Mouse (Mus musculus) adrenal gland, adult 2 months (tissue): ENCODE data around the gene Akr1c19. TPM values are rescaled to one million over a fixed set of nuclear protein-coding genes. Genes with fewer than 3 reads are reported as not detected.
A peak's percentile ranks its signal among the peaks of the same experiment; 100 is the strongest.
"Not testable (repeated sequence)": the region's sequence is repeated elsewhere in the genome, so short reads cannot be mapped to it uniquely, and the experiment has no call there.

Experiments used
- DNase-seq: peaks from one replicate; pipeline ENCODE4 v3.0.0; 2021
- long read RNA-seq: library from polyadenylated mRNA; stranded (forward); transcript quantifications from one replicate; pipeline ENCODE4 v2.0.0, GENCODE M21; 2021
- polyA plus RNA-seq: library from polyadenylated mRNA; depleted of rRNA; stranded (reverse); fragments of >200 nt; gene quantifications from 2 replicates; pipeline ENCODE4 v1.2.3, GENCODE M21; 2012; rRNA removed
- total RNA-seq, 2 experiments: library from RNA; stranded (reverse); gene quantifications; 2 replicates each; pipeline ENCODE4 v1.2.3; 2021

Gene Akr1c19
- total RNA-seq (under 1 TPM; 0.69 TPM), polyA plus RNA-seq (not detected in 2 replicates)
- long read RNA-seq, result 0 reads

DNA sequence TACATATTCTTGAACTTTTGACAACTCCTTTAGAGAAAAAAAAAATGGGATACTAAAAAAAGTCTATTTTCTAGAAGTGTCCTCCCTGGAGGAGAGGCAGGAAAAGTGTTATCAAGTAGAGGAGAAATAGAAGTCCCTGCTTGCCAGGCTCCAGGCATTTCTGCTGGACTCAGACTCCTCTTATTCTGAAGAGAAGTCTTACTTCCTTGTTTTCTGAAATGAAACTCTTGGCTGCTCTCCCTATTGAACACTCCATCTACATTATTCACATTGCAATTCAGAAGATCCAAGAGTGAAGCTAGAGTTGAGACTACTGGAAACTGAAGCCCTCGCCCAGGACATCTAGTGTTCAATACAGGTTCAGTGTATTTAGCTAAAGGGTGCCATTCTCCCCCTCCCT is at the start of gene Akr1c19:
Akr1c19 (plus strand) TSS at position 260 of the 400 bp plus-strand sequence.
- DNase-seq, result no peak

DNA sequence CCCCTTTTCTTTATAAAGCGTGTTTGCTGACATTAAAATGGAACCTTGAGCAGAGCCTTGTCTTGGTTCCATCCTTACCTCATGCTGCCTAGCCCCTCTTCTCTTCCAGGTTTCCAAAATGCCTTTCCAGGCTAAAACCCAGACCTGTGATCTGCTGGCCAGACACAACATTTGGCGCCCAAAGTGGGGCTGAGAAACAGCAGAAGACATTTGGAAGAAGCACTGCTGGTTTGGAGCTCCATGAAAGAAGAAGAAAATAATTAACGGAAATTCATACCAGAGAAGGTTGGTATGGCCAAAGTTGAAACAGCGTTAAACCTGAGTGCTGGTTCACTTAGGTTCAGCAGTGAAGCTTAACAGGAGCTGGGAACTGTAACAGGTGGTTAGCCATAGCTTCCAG is 47.2 kb upstream of the Akr1c19 start:
- not testable (repeated sequence) for DNase-seq

DNA sequence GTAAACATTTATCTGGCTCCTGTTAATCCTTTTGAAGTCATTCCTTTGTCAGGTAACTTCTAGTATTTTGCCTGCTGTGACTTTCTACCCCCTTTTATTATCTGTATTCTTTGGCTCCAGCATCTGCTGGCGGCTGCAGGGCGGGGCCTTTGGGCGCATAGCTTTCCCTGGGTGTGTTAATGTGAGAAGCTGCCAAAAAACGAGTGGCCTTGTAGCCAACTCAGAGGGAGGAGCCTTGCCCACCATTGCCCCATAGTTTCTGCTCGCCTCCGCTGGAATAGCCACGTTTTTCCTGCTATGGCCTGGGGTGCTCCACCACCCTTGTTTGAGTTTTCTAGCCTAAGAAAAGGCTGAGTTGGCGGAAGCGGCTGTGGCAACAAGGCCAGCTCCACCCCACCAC is 45.4 kb upstream of the Akr1c19 start:
- no peak for DNase-seq

DNA sequence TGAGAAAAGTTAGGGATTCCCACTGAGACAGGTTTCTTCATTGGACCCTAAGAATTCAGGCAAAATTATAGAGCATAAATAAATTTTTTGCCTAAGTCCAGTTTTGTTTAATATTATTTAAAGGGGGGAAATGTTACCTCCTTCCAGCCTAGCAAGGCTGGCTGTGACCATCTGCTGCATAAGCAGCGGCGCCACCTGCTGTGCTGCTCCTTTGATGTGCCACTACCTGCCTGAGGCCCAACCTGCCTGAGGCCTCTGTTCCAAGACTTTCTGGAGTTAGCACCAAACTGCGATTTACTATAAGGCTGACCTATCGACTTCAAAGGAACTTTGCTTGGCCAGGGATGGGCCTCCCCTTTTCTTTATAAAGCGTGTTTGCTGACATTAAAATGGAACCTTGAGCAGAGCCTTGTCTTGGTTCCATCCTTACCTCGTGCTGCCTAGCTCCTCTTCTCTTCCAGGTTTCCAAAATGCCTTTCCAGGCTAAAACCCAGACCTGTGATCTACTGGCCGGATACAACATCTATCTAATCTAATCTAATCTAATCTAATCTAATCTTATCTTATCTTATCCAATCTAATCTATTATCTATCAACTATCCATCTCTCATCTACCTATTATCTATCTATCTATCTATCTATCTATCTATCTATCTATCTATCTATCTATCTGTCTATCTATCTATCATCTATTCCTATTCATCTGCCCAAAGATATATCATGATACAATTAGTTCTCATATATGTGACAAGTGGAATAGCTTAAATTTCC is 41.7 kb upstream of the Akr1c19 start:
- not testable (repeated sequence) for DNase-seq

DNA sequence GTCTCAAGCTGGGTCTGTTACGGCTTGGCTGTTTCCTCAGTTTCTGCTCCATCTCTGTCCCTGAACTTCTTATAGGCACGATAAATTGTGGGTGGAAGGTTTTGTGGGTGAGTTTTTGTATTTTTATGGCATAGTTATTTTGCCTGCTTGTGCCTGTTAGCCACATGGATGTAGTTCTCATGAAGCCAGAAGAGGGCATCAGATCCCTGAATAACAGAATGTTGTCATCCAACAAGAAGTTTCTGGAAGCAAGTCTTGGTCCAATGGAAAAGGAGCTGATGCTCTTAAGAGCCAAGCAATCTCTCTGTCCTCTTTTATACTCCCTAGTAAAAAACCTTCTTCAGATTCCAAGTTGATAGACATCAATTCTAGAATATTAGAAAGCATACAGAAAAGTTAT is 40.3 kb upstream of the Akr1c19 start:
- no peak for DNase-seq

DNA sequence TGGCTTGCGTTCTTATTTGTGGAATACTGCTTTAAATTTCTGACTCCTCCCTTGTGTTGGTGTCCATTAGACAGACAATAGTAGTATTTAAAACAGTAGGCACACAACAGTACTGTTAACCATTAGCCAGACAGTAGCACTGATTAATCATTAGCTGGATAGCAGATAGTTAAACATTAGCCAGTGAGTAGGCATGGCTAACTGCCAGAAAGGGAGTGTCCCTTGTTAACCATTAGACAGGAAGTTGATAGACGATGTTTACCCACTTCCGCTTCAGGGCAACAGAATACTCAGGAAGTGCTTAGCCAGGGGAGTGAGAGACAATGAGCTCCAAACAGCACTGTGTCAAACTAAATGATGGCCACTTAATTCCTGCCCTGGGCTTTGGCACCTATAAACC is 37.6 kb upstream of the Akr1c19 start, which contains the start of gene Akr1c13:
Akr1c13 (plus strand) TSS at position 247 of the 400 bp plus-strand sequence.
- peak; percentile 34 for DNase-seq

DNA sequence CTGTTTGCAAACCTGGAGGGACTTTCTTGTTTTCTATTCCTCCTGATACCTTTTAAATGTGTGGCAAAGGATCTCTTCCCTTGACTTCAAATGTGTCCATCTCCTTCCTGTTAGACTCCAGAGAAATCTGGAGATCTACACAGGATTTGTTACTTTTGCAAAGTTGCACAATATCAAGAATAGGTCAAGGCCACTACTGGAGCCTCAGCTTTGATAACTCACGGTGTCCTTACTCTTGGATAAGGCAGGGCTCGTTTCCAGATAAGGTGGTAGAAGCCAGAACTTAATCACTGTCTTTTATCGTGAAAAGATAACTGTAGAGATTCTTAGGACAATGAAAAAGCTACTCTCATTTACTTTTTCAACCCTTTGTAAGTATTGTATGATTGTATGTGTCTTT is 36.0 kb upstream of the Akr1c19 start:
- no peak for DNase-seq

DNA sequence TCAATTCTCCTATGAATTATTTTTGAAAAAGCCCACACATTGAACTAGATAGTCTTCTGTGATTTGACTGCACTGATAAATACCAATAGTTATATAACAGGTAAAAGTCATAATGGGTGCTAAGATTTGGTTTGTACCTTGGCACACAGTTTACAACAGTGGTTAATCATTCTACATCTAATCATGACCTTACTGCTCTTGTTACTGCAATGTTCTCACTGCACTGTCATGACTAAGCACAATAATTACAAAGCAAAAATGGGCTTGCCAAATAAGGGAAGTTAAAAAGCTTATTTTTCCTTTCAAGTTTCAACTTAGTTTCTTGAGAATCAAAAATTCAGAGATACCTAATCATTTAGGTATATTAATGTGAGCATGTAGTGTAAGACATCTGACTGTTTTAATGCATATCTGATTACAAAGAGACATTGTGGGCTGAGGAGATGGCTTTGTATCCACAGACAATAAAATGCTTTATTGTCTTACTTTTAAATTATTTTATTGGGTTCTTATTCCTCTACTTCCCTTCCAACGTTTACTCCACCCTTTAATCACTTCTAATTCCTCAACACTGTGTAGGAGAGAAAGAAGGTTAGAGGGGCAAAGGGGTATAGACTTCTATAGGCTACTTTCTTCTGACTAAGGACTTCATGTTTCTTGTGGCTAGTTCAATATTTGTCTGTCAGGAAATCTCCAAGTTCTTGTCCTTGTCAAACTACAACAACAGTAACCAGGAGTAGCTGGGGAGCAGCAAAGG is 22.2 kb upstream of the Akr1c19 start:
- no peak for DNase-seq

DNA sequence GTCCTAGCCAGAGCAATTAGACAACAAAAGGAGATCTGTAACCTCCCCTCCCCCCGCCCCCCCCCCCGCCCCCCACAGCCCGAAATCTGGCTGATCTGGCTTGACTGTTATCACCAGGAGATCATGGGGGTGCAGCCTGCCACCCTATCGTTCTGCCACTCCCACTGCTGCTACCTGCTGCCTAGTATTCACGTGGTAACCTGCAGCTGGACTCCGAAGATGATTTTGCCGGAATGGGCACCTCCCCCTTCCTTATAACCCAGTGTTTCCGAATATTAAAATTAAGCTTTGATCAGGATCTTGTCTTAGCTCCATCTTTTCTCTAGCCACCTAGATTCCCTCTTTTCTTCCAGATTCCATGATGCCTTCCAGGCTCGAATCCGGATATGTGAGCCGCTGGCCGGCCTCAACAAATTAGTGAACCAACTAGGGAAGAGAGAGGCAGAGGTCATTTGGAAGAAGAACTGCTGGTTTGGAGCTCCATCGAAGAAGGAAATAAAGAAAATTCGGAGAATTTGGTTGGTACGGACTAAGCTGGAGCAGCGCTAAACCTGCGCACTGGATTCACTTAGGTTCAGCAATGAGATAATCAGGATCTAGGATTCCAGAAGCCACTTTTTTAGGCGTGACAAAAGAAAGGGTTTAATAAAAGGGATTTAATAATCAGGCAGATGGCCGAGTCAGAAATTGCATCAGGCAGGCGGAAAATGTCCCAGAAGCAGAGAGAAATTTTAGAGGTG is 16.8 kb upstream of the Akr1c19 start:
- DNase-seq, result no peak

DNA sequence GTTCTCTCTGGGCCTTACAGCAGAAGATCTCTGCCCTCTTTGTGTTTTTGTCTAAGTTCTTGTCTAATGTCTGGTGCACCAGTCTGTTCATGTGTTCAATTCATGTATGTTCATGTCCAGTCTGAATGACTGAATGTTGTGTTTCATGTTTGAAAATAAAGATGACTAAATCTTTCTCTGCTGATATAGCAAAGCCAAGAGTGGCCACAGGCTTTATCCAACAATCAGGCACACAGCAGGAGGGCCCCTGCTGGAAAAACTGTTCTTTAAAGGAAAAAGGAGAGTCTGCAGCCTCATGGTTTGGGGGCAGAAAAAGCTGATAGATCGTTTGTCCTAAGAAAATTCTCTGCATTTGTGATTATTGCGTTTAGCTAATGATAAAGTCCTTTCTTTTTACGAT is 16.2 kb upstream of the Akr1c19 start:
- DNase-seq, result no peak

DNA sequence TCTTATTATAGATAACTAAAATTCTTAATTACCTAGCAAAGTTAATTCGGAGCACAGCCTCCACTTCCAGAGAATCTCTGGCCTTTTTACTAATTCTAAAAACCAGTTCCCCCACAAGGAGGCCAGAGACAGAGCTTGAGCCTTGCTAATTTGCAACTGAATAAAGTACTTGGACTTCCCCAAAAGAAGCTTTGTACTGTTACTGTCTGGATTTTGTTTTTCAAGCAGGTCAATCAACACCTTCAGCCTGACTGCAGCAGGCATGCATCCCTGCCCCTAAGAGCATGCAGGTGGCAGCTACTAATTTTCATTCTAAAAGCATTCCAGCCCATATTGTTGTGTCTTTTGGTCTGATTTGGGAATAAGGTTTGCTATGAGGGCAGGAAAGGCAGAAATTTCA is 13.0 kb upstream of the Akr1c19 start:
- not testable (repeated sequence) for DNase-seq

DNA sequence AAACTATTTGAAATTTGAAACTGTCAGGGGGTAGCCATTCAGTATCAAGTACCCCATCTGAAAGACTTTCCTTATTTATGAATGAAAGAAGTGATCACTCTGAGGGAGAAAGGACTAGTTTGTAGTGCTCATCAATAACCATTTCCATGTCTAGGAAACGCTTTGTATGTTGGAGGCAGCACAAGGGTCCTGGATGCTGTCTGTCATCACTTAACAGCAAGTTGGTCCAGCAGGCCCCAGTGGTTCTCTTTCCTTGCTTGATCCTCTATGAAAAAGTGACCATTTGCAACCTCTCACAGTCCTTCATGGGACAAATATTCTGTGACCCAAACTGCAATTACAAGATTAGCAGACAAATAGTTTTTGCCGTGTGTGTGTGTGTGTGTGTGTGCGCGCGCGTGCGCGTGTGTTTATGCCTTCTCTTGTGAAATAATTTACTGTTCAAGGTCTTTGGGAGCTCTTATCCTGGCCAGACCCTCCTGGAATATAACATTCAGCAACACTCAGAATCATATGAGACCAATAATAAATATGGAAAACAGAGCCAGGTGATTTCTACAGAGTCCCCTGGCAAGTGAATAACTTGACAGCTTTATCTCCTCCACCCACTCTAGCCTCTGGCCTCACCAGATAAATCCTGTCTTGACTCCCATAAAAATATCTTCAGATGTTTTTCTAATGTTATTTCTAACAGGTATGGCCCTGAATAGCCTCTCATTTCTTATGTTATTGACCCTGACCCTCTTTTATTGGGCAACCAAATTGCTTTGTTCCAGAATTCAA is 2.5 kb downstream of the Akr1c19 start:
- DNase-seq, result no peak

DNA sequence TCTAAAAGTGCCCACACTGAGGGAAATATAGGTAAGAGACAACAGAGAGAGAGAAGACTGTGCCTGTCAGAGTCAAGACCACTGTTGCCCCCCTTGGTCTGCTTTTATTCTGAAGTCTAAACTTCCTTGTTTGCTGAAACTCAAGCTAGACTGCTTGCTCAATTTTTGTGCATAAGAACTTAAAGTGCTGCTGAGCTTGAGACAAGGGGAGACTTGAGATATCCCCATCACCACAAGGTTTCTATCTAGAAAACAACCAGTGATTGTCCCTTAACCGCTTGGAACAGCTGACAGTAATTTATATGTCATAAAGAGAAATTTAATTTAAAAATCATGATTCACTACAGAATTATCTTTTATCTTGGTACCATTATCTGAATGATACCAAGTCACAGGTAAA is 4.6 kb downstream of the Akr1c19 start:
- no peak for DNase-seq

DNA sequence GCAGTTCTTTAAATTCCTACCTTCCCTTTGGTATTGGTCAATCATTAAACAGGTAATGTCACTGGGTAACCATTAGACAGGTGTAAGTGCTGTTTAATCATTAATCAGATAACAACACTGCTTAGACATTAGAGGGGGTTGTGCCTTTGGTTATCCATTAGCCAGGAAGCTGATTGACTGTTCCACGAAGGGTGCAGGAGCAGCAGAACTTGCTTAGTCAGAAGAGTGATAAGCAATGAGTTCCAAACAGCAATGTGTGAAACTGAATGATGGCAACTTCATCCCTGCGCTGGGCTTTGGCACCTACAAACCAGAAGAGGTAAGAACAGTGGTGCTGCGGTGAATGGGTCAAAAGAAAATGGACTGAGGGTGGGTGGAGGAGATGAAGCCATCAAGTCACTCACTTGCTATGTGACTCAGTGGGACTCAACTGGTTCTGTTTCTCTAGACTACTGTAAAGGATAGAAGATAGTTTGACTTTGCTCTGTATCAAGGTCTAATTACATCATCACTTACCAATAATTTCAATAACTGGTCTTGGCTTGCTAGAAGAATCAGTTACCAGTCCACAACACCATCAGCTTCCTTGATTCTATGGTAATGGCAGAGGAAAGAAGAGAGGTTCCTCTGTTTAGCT is 5.2 kb downstream of the Akr1c19 start:
- no peak for DNase-seq

DNA sequence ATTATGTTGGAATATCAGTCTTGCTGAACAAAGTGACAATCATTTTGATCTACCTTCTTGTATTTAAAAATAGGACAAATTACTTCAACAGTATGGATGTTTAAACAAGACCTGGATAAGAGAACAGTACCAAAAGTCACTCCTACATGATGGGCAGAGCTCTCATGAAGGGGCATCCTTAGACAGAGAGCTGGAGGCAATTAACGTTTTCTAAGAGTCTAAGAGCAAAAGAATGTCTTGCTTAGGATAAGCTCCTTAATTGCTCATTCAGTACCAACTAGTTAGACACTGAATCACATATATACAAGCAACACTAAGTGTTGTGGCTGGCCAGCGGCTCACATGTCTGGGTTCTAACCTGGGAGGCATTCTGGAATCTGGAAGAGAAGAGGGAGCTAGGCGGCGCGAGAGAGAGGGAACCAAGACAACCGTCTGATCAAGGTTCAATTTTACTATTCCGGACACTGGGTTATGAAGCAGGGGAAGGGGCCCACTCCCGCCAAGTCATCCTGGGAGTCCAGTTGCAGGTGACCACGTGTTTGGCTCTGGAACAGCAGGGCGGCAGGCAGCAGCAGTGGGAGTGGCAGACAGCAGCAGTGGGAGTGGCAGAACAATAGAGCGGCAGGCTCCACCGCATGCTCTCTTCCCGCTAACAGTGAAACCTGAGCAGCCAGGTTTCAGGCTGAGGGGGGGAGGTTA is 16.5 kb downstream of the Akr1c19 start:
- DNase-seq, result peak; percentile 18

DNA sequence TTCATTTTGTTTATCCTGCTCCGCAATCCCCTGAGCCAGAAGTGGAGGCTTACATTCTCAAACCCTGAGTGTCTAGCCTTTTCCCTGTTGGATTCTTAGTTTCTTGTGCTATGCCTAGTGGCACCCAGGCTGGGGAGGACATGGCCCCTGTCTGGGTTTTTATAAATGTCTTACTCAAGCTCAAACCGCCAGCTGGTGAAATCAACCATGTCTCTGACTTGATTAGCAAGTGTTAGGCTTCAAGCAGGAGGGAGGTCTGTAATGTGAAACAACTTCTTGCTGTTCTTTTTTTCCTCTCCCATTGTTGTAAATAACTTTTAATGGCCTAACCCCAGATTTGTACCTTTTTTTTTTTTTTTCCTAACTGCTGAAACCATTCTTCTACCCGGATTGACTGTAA is 20.8 kb downstream of the Akr1c19 start:
- DNase-seq, result no peak

DNA sequence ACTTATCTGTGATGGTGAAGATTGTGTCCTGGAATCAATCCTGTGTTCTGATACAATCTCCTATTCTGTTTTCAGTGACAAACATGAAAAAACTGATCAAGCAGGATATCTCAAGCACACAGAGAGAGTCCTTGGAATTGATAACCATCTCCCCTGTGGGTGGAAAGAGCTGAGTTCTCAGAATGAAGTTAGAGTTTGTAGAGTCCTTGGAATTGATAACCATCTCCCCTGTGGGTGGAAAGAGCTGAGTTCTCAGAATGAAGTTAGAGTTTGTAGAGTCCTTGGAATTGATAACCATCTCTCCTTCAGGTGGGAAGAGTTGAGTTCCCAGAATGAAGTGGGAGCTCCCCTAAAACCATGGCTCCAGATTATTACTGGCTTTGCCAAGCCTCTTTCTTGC is 28.4 kb downstream of the Akr1c19 start:
- DNase-seq, result not testable (repeated sequence)

DNA sequence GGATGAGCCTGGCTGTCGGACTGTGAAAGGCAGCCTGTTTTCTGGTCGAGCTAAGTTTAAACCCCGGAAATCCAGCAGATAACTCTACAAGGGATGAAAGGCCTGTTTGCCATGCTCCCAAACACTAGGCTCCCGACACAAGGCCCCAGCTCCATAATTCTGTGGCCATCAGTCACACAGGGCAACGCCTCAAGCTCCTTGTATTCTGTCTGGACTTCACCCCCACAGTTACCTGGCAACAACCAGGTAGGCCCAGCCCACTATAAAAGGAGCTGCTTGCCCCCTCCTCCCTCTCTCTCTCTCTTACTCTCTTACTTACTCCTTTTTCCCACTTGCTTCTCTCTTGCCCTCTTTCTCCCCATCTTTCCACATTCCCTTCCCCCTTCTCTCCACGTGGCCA is 28.8 kb downstream of the Akr1c19 start:
- no peak for DNase-seq

DNA sequence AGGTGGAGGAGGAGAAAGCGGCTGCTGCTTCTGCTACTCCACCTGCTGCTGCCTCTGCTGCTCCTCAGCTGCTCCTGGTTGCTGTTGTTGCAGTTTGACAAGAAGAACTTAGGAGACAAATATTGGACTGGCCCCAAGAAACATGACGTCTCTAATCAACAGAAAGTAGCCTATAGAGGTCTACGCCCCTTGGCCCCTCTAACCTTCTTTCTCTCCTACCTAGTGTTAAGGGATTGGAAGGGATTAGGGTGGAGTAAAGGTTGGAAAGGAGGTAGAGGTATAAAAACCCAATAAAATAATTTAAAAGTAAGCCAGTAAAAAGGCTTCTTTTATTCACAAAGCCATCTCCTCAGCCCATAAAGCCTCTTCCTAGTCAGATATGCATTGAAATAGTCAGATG is 36.1 kb downstream of the Akr1c19 start:
- DNase-seq, result no peak

DNA sequence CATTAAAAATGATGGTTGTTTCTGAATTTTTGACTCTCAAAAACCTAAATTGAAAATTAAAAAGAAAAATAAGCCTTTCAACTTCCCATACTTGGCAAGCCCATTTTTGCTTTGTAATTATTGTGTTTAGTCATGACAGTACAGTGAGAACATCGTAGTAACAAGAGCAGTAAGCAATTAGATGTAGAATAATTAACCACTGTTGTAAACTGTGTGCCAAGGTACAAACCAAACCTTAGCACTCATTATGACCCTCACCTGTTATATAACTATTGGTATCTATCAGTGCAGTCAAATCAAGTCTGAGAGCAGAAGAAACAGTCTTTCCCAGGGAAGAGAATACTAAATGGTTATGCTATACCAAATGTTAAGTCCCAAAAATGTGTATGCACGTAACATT is 36.5 kb downstream of the Akr1c19 start:
- no peak for DNase-seq

DNA sequence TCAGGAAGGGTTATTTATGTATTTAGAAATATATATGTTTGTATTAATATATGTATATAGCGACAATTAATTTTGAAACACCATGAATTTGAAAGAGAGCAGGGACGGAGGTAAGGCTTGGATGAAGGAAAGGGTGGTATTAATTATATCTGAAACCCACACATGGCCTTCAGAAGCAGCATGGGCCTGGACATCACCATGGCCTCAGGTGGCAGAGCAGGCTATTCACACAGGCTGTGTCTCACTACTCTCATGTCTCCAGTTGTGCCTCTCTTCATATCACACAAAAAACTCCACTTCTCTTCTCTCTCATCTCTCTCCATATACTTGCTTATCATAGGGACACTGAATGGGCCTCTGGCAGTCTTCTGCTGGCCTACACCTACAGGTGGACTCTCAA is 37.0 kb downstream of the Akr1c19 start:
- DNase-seq, result not testable (repeated sequence)
